In the genomic region with DNA sequence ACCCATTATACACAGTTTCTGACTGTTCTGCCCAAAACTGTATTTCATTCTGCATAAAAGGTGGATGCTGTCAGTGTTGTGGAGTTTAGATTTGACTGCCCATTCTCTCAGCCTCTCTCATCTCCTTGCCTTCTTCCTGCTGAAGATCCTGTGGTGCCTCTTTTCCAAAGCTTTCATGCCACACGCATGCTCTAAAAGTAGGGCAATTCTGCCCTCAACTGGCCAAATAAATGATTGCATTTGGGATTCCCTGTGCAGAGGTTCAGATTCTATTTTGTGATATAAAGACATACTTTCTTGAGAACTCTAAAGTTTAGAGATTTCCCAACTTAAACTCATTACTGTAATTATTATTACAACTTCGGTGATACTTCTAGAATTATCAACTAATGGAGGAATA, we compare ENCODE assay signal across 9 mouse cellular contexts.
DNase-seq lines count a peak whose midpoint lies in the region; ATAC-seq lines count a peak whose summit lies in the region.
"Had no signal": no experiment of that assay in that cellular context is flagged by ENCODE, and none has a peak within 500 bp of the region (broad histone marks: within the 10 kb centered on the region; RNA-seq: fewer than 3 reads in every experiment).

No protein-coding gene starts in this region.

- ATAC-seq in kidney, embryonic 16.5 days (ENCODE audit: low FRiP score, low TSS enrichment): no peak
- ATAC-seq in forebrain, embryonic 12.5 days (ENCODE audit: low FRiP score): peak; percentile 68; the same call in 1 of the 2 replicates
- ATAC-seq in erythroblast, adult 5-6 weeks (replicated peaks; ENCODE audit: low FRiP score, poor library complexity, severe bottlenecking): no peak

- 11% methylated on average over 2 of the region's 2 CpGs for WGBS in kidney, embryonic 16.5 days
- 14% methylated on average over 2 of the region's 2 CpGs for WGBS in forebrain, embryonic 12.5 days

- peak; percentile 26 for DNase-seq in kidney, adult 9 months
- peak; percentile 86 for DNase-seq in brain, adult 2 months (ENCODE audit: low read depth, low spot score)
- peak; percentile 79 for DNase-seq in layer of hippocampus, adult 11-12 months (ENCODE audit: low spot score)
- peak; percentile 18 for DNase-seq in lung, postnatal 14 days
- peak; percentile 53 for DNase-seq in right cerebral cortex, postnatal 4 days

- H3K27me3 ChIP-seq in kidney, embryonic 16.5 days (ENCODE audit: insufficient read depth, low read length): no peaks in the 10 kb centered on the region
- no peaks in the 10 kb centered on the region for H3K27me3 ChIP-seq in forebrain, embryonic 12.5 days
- H3K27me3 ChIP-seq: limb, embryonic 12.5 days had no signal

- no peak overlapping the region for H3K27ac ChIP-seq in kidney, embryonic 16.5 days (ENCODE audit: low read length)
- no peak overlapping the region for H3K27ac ChIP-seq in forebrain, embryonic 12.5 days
- H3K27ac ChIP-seq: limb, embryonic 12.5 days had no signal

- no peak overlapping the region for H3K4me3 ChIP-seq in kidney, embryonic 16.5 days (ENCODE audit: low read length)
- no peak overlapping the region for H3K4me3 ChIP-seq in forebrain, embryonic 12.5 days (replicated peaks)
- H3K4me3 ChIP-seq: limb, embryonic 12.5 days had no signal

- no peaks in the 10 kb centered on the region for H3K9me3 ChIP-seq in kidney, embryonic 16.5 days (ENCODE audit: low read length)
- H3K9me3 ChIP-seq in forebrain, embryonic 12.5 days: no peaks in the 10 kb centered on the region
- H3K9me3 ChIP-seq: limb, embryonic 12.5 days had no signal

- no peak overlapping the region for H3K4me2 ChIP-seq in kidney, embryonic 16.5 days (replicated peaks; ENCODE audit: low read depth, low read length)
- no peak overlapping the region for H3K4me2 ChIP-seq in forebrain, embryonic 12.5 days
- H3K4me2 ChIP-seq: limb, embryonic 12.5 days had no signal

- H3K4me1 ChIP-seq in kidney, embryonic 16.5 days (ENCODE audit: insufficient read depth, low read length): no peaks in the 10 kb centered on the region
- no peaks in the 10 kb centered on the region for H3K4me1 ChIP-seq in forebrain, embryonic 12.5 days
- H3K4me1 ChIP-seq: limb, embryonic 12.5 days had no signal

- H3K9ac ChIP-seq in kidney, embryonic 16.5 days (replicated peaks; ENCODE audit: low read length): no peak overlapping the region
- H3K9ac ChIP-seq in forebrain, embryonic 12.5 days: no peak overlapping the region
- H3K9ac ChIP-seq: limb, embryonic 12.5 days had no signal

- H3K36me3 ChIP-seq in kidney, embryonic 16.5 days (ENCODE audit: insufficient read depth, low read length): no peaks in the 10 kb centered on the region
- no peaks in the 10 kb centered on the region for H3K36me3 ChIP-seq in forebrain, embryonic 12.5 days (replicated peaks)
- H3K36me3 ChIP-seq: limb, embryonic 12.5 days had no signal

Comparison
In these comparisons a context has a peak if more than half of its experiments do, and no peak if none do; other contexts are left out.
1. DNase-seq: peak in every context shown above with its lines; median percentile 86 in brain, adult 2 months; 79 in layer of hippocampus, adult 11-12 months; 53 in right cerebral cortex, postnatal 4 days; 26 in kidney, adult 9 months; 18 in lung, postnatal 14 days.